Mouse (Mus musculus) liver, embryonic 14.5 days (tissue): Measurements from ENCODE around the gene Ccser1.

Source experiments
- CTCF ChIP-seq: IDR thresholded peaks from 2 replicates; pipeline ENCODE4 v1.5.1; 2016; ENCODE audit warnings: antibody characterized with exemption, low read depth, control low read depth
- EP300 ChIP-seq: IDR thresholded peaks from 2 replicates; pipeline ENCODE4 v1.6.1; 2016; ENCODE audit warnings: antibody characterized with exemption, low read depth

GRCm38 (mm10) chr6:61155718-61156117, 24.4 kb upstream of the Ccser1 start:
- TF ChIP-seq CTCF (no peak), EP300 (no peak)
